Mouse (Mus musculus): ENCODE measurements around the gene Stk32b. TPM values are rescaled to one million over a fixed set of nuclear protein-coding genes. Genes with fewer than 3 reads are reported as not detected.

Gene Stk32b
- total RNA-seq, 2 experiments from 2014 or later: 1.7 to 5.0 TPM

Other genes starting within 250 kb of the Stk32b start
- 1 to 10 TPM in 1 of 2 experiments, under 1 TPM in 1; 0.87 to 1.1 TPM for gene Cytl1, start 18.3 kb upstream of the Stk32b start, total RNA-seq (2021)
- 1 to 10 TPM; 1.8 TPM for gene Msx1, start 107.4 kb upstream of the Stk32b start, total RNA-seq (2021)